ENCODE assay signal across 31 mouse cellular contexts in the genomic region with DNA sequence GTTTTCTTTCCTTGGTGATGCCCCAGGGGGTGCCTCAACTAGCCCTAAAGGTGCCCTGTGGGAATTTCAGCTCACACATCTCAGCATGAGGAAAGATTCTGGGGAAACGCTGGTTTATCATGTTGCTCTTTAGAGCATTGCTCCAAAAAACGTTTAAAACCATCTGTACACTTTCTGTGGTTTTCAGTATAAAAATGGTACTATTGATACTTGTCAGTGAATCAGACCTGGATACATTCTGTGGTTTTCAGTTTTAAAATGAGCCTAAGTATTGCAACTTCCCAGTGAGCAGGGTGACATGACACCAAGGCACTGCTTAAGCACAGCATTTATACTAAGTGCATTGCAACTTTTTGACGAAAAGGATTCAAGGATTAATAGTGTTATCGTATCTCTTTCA.
DNase-seq lines count a peak whose midpoint lies in the region; ATAC-seq and TF ChIP-seq lines count a peak whose summit lies in the region.
"Had no signal": no experiment of that assay in that cellular context is flagged by ENCODE, and none has a peak within 500 bp of the region (broad histone marks: within the 10 kb centered on the region; RNA-seq: fewer than 3 reads in every experiment).

No protein-coding gene starts in this region.

- H3K9ac ChIP-seq in stomach, embryonic 16.5 days (ENCODE audit: low read length): no peak overlapping the region
- no peak overlapping the region for H3K9ac ChIP-seq in hindbrain, embryonic 13.5 days
- H3K9ac ChIP-seq: embryonic facial prominence, embryonic 12.5 days; heart, embryonic 12.5 days; intestine, embryonic 15.5 days; liver, embryonic 15.5 days; midbrain, embryonic 12.5 days; neural tube, embryonic 13.5 days had no signal

- H3K4me2 ChIP-seq in stomach, embryonic 16.5 days (ENCODE audit: low read depth, low read length): no peak overlapping the region
- H3K4me2 ChIP-seq in hindbrain, embryonic 13.5 days: no peak overlapping the region
- H3K4me2 ChIP-seq: embryonic facial prominence, embryonic 12.5 days; heart, embryonic 12.5 days; intestine, embryonic 15.5 days; liver, embryonic 15.5 days; midbrain, embryonic 12.5 days; neural tube, embryonic 13.5 days had no signal

- no peaks in the 10 kb centered on the region for H3K9me3 ChIP-seq in stomach, embryonic 16.5 days (replicated peaks; ENCODE audit: control insufficient read depth, low read length)
- H3K9me3 ChIP-seq in hindbrain, embryonic 13.5 days: no peaks in the 10 kb centered on the region
- H3K9me3 ChIP-seq: embryonic facial prominence, embryonic 12.5 days; forebrain, embryonic 10.5 days; G1E; heart, embryonic 12.5 days; intestine, embryonic 15.5 days; liver, embryonic 15.5 days; megakaryocyte, embryonic 14.5 days; midbrain, embryonic 12.5 days; neural tube, embryonic 13.5 days had no signal

- intact Hi-C loops in left cerebral cortex, adult 2 months (cut with DNase I): no loop called here

- DNase-seq in 3134 (ENCODE audit: extremely low read depth, insufficient read length, low spot score): peak; percentile 55
- peak; percentile 38 for DNase-seq in 416B (ENCODE audit: low read depth)
- peak; percentile 10 for DNase-seq in brain, adult 2 months (ENCODE audit: low read depth, low spot score)
- no peak for DNase-seq in left cerebral cortex, adult 2 months (ENCODE audit: extremely low spot score in 1 of 2, low spot score in 2 of 2)
- DNase-seq in lung, adult 18-20 months: no peak
- DNase-seq: adrenal gland, postnatal 10 days; cerebellum, adult 11-12 months; cerebellum, adult 9-11 months; embryo, embryonic 11 days; heart, adult 2 months; kidney, adult 2 months; kidney, postnatal 4 days; layer of hippocampus, adult 9-11 months; liver; lung, postnatal 4 days; thymus, adult 2 months; thymus, postnatal 4 days had no signal

- H3K27ac ChIP-seq in stomach, embryonic 16.5 days (ENCODE audit: low read length): peak overlapping the region; percentile 79
- no peak overlapping the region for H3K27ac ChIP-seq in hindbrain, embryonic 13.5 days
- H3K27ac ChIP-seq in left cerebral cortex, adult 2 months: no peak overlapping the region
- H3K27ac ChIP-seq: embryonic facial prominence, embryonic 12.5 days; forebrain, embryonic 10.5 days; heart, adult 2 months; intestine, embryonic 15.5 days; liver, embryonic 15.5 days; midbrain, embryonic 12.5 days; neural tube, embryonic 13.5 days had no signal

- TF ChIP-seq CTCF in left cerebral cortex, adult 2 months (IDR thresholded peaks at IDR 0.05): no peak

- WGBS in stomach, embryonic 16.5 days: 68% methylated on average over 4 of the region's 4 CpGs
- WGBS in hindbrain, embryonic 13.5 days: 77% methylated on average over 4 of the region's 4 CpGs

- ATAC-seq in stomach, embryonic 16.5 days (ENCODE audit: insufficient read depth, low FRiP score): no peak
- no peak for ATAC-seq in hindbrain, embryonic 13.5 days (ENCODE audit: low FRiP score)
- ATAC-seq: forebrain, embryonic 16.5 days; hindbrain, embryonic 16.5 days; intestine, embryonic 15.5 days; Patski had no signal

- no peaks in the 10 kb centered on the region for H3K36me3 ChIP-seq in stomach, embryonic 16.5 days (ENCODE audit: control insufficient read depth, insufficient read depth, low read length)
- H3K36me3 ChIP-seq in hindbrain, embryonic 13.5 days: no peaks in the 10 kb centered on the region
- H3K36me3 ChIP-seq: embryonic facial prominence, embryonic 12.5 days; forebrain, embryonic 10.5 days; G1E; heart, embryonic 12.5 days; intestine, embryonic 15.5 days; liver, embryonic 15.5 days; midbrain, embryonic 12.5 days; neural tube, embryonic 13.5 days had no signal

- H3K4me1 ChIP-seq in stomach, embryonic 16.5 days (ENCODE audit: control insufficient read depth, insufficient read depth, low read length): peaks cover 23% of the 10 kb centered on the region
- H3K4me1 ChIP-seq in hindbrain, embryonic 13.5 days (replicated peaks): 0 out of 2 replicates have a peak, but pooled peaks cover 8% of the 10 kb centered on the region
- H3K4me1 ChIP-seq: heart, embryonic 12.5 days; megakaryocyte, embryonic 14.5 days had no signal

- no peaks in the 10 kb centered on the region for H3K27me3 ChIP-seq in stomach, embryonic 16.5 days (ENCODE audit: control insufficient read depth, insufficient read depth, low read length)
- no peaks in the 10 kb centered on the region for H3K27me3 ChIP-seq in hindbrain, embryonic 13.5 days
- H3K27me3 ChIP-seq: embryonic facial prominence, embryonic 12.5 days; heart, embryonic 12.5 days; intestine, embryonic 15.5 days; liver, embryonic 15.5 days; megakaryocyte, embryonic 14.5 days; midbrain, embryonic 12.5 days; neural tube, embryonic 13.5 days; Patski had no signal

- H3K4me3 ChIP-seq in stomach, embryonic 16.5 days (replicated peaks; ENCODE audit: low read length): no peak overlapping the region
- H3K4me3 ChIP-seq in hindbrain, embryonic 13.5 days: no peak overlapping the region
- no peak overlapping the region for H3K4me3 ChIP-seq in left cerebral cortex, adult 2 months
- H3K4me3 ChIP-seq: embryonic facial prominence, embryonic 12.5 days; forebrain, embryonic 10.5 days; heart, adult 2 months; heart, embryonic 12.5 days; intestine, embryonic 15.5 days; liver, embryonic 15.5 days; megakaryocyte, embryonic 14.5 days; midbrain, embryonic 12.5 days; neural tube, embryonic 13.5 days had no signal

Comparison
In these comparisons a context has a peak if more than half of its experiments do, and no peak if none do; other contexts are left out.
1. DNase-seq: peak in 3134 (single experiment), 416B (single experiment) and brain, adult 2 months (single experiment); none in left cerebral cortex, adult 2 months (0 of 2) and lung, adult 18-20 months (0 of 2).